Mouse (Mus musculus) lung, postnatal 0 days (tissue): ENCODE measurements around the gene Myo10.

Experiments used
- CTCF ChIP-seq: IDR thresholded peaks from 2 replicates; pipeline ENCODE4 v1.5.1; 2016; ENCODE audit warnings: antibody characterized with exemption, mild to moderate bottlenecking
- EP300 ChIP-seq: IDR thresholded peaks from 2 replicates; pipeline ENCODE4 v1.6.1; 2016; ENCODE audit warnings: antibody characterized with exemption, mild to moderate bottlenecking, control low read depth

DNA sequence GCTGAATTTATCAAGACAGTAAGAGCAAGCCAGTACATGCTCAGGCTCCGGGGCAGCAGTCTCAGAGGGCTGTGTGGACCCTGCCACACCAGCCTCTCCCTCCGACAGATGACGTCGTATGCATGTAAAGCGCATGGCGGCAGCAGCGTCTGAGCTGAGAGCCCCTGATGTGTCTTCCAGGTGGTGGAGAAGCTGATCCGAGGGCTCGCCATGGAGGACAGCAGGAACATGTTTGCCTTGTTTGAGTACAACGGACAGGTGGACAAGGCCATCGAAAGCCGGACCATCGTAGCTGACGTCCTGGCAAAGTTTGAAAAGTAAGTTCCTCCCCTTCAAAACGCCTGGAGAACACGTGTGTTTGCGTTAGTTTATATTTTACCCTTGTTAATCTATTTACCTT lies 184.0 kb downstream of the Myo10 start:
- TF ChIP-seq EP300: no peak
- no peak for TF ChIP-seq CTCF
